Mouse (Mus musculus): ENCODE data around the gene Tmem230.
"Not testable (repeated sequence)": the region's sequence is repeated elsewhere in the genome, so short reads cannot be mapped to it uniquely, and the experiment has no call there.

Gene Tmem230

DNA sequence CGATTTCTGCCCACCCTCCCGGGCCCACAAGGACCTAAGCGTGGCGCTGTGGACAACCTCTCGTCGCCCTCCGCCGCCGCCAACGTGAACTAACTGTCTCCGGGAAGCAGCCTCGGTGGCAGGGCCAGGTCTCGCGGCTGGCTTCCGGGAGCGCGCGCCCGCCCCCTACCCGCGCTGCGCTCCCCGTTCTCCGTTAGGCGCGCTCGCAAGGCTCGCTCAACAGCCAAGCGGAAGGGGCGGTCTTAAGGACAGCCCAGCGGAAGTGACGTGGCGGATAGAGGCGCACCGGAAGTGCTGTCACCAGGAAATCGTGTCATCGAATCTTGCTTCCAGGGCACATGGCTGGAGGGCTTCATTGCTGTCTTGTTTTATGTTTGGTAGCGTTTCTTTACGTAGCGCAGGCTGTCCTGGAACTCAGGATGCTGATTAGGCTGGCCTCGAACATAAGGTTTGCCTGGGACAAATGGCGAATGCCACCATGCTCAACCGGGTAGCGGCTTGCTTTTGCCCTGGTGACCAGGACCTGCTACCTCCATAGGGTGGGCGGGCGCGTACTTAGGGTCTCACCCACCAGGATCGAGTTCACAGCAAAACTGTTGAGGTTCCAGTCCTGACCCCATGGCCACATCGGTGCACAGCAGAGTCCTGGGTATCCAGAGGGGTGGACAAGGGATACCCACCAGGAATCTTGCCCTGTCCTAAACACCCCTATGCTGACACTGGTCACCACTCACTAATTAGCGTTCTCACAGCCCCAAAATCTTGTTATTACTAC, at the start of gene Tmem230:
TSS of gene Tmem230 (minus strand) at position 269 of the 775 bp plus-strand sequence.
- DNase-seq (ENCODE audit: low spot score in 2 of 2), result peak; percentile 93 to 94

DNA sequence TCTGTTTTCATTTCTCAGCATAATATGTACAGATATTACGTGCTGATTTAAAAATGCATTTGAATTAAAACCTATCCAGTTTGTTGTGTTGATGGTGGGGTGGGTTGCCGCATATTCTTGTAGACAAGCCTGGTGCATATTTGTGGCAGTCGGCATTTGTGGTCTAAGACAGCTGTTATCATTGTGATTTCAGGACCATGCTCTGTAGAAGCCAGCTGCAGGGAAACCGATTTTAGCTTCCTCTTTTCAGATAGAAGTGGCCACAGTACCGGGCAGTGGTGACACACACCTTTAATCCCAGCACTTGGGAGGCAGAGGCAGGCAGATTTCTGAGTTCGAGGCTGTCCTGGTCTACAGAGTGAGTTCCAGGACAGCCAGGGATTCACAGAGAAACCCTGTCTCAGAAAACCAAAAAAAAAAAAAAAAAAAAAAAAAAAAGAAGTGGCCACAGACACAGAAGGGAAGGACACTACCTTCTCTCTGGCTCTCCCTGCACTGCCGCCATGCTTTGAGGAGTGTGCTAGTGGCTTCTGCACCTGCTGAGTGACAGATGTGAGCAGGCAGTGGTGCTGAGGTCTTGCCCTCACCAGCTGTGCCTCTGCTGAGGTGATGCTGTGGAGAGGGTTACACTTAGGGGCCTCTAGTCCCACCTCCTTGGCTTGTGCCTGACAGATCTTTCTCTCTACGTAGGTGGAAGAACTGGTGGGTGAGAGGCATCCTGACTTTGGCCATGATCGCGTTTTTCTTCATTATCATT, 46.3 kb upstream of the Tmem230 start:
- no peak for DNase-seq (ENCODE audit: low spot score in 2 of 2)

- peak; percentile 43 to 44 for DNase-seq (ENCODE audit: low spot score in 2 of 2)
These were observed 44.5 kb upstream of the Tmem230 start for GRCm38 (mm10) chr2:132292083-132292482.

- no peak for DNase-seq (ENCODE audit: low spot score in 2 of 2)
These were observed 43.7 kb upstream of the Tmem230 start for GRCm38 (mm10) chr2:132291265-132291664.

DNA sequence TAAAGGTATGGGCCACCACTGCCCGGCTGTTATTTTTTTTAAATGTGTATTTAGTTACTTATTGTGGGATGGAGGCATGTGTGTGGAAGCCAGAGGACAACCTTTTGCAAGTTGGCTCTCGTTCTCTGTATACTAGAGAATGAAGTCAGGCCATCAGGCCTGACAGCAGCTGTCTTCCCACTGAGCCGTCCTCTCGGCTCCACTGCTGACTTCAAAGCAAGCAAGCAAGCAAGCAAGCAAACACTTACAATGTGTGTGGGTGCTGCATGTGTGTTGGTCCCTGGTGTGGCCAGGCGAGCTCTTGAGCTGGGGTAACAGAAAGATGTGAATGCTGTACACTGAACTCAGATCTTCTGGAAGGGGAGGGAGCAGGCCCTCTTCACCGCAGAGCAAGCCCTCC, 43.2 kb upstream of the Tmem230 start:
- DNase-seq (ENCODE audit: low spot score in 2 of 2), result no peak

- not testable (repeated sequence) for DNase-seq (ENCODE audit: low spot score in 2 of 2)
These were observed 41.6 kb upstream of the Tmem230 start for GRCm38 (mm10) chr2:132289213-132289612.

- DNase-seq (ENCODE audit: low spot score in 2 of 2), result no peak
These were observed 38.9 kb upstream of the Tmem230 start for GRCm38 (mm10) chr2:132286376-132287076.

- DNase-seq (ENCODE audit: low spot score in 2 of 2), result not testable (repeated sequence)
These were observed 38.1 kb upstream of the Tmem230 start for GRCm38 (mm10) chr2:132285722-132286121.

DNA sequence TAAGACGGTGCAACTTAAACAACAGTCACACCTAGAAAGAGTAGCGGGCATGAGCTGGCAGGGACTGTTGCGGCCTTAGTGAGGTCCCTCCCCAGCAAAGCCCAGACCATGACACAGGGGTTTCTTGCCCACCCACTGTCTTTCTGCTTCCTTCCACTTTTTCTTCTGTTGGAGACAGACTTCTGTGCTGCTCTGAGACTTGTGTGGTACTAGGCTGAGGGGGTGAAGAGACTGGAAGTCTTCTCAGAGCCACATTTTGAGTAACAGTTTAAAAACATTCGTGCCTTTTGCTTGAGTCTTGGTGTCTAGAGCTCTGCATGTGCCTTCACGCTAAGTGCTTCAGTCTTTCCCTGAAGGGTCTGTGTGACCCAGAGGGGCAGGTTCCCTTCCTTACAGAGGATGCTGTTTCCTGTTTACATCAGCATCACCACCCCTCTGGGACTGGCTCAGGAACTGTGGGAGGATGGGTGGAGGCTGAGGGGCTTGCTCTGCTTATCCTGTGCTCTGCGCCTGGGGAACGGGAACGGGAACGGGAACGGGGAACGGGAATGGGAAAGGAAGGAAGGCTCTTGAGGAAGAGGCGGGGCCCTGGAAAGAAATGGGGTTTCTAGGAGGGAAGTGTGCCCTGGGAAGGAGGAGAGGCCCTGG, 37.0 kb upstream of the Tmem230 start:
- DNase-seq (ENCODE audit: low spot score in 2 of 2), result no peak

DNA sequence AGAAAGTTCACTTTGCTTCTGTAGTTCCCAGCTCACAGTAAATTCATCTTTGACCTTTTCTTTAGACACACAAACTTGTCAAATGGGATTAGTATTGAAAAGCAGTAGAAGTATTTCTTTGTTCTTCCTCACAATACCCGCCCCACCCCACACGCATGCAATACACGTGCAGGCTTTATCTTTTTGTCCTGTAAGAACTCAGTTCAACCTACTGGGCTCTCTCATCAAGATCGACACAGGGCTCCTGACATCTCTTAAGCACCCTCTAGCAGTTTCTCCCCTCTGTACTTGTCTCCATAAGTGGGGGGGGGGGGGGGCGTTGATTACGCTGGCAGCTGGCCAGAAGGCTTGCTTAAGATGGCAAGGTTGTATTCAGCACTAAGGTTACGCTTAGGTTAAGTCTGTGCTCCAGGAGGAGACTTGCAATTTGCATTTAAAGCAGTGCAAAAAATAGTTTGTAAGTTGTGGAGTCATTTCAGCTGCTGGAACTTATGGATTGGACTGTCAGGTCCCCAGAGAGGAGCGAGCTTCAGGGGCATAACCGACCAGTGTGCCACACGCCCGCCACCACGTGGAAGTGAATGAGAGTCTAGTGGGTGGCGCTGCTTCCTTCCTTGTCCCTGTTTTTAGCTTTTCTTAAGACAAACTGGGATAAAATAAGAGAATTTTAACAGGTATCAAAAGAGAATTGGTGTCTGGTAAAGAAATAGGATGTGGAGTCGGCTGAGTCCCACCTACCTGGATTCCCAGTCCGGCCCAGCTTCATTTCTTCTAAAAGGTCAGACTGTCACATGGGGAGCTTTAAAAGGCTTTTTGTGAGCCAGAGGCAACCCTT, 35.8 kb upstream of the Tmem230 start:
- DNase-seq (ENCODE audit: low spot score in 2 of 2), result no peak

DNA sequence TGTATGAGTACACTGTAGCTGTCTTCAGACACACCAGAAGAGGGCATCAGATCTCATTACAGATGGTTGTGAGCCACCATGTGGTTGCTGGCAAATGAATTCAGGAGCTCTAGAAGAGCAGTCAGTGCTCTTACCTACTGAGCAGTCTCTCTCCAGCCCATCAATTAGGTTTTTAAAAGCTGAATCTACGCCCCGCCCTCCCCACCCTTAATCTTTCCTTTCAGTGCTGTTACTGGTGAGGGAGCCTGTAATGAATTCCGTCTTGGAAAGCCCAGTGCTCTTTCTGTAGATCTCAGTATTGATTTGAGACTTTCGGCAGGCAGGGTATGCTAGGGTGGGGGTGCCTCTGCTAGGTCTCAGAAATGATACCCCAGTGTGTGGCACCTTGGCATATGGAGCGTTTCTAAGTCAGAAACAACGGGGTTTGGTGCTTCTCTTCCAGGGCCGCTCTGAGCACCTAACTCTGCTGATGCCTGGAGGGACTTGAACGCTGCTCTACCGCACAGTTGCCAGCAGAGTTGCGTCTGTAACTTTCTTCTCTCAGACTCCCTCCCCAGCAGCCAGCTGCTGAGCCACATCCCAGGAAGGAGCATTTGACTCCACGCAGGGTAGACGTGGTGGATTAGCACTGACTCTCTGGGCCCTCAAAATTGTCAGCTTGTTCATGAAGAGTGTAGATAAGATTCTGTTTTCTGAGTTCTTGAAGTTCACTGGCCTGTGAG, 35.0 kb upstream of the Tmem230 start:
- DNase-seq (ENCODE audit: low spot score in 2 of 2), result no peak

GRCm38 (mm10) chr2:132281560-132282452, 34.2 kb upstream of the Tmem230 start:
- DNase-seq (ENCODE audit: low spot score in 2 of 2), result no peak

- DNase-seq (ENCODE audit: low spot score in 2 of 2), result no peak
These were observed 33.0 kb upstream of the Tmem230 start for GRCm38 (mm10) chr2:132280518-132281120.

DNA sequence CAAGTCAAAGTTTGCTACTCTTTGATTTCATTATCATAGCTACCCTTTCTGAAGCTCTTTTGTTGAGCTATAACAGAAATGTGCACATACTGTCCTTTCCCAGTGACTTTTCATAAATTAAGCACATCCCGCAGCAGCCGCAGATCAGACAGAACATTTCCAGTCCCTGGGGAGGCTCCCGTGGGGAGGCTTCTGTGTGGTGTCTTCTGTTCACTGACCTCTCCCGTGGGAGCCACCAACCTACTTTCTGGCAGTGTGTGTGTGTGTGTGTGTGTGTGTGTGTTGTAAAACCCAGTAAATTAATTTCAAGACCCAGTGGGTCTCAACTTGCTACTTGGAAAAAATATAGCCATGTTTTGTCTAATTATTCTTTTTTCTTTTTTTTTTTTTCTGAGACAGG, 32.4 kb upstream of the Tmem230 start:
- DNase-seq (ENCODE audit: low spot score in 2 of 2), result no peak

DNA sequence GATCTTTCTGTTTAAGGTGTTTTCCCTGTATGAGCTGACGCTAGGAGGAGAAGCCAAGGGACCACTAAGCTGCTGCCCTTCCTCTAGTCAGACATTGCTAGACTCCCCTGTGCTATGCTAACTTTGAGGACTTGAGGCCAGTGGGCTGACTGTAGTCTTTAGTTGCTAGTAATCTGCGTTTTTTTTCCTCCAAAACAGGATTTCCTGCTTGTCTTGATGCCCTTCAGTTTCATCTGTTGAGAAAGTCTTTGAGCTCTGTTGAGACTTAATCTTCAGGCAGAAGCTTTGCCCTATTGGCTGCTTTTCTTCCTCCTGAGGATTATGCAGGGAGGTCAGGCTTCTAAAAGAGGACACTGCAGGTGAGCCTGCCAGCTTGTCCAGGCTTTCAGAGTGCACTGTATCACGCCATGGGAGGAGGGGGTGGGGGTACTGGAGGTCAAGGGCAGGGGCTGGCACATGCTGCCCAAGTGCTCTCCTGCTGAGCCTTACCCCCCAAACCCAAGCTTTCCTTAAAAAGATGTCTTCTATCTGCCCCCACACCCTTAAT, 31.8 kb upstream of the Tmem230 start:
- no peak for DNase-seq (ENCODE audit: low spot score in 2 of 2)

- no peak for DNase-seq (ENCODE audit: low spot score in 2 of 2)
These were observed 30.8 kb upstream of the Tmem230 start for GRCm38 (mm10) chr2:132278273-132278853.

DNA sequence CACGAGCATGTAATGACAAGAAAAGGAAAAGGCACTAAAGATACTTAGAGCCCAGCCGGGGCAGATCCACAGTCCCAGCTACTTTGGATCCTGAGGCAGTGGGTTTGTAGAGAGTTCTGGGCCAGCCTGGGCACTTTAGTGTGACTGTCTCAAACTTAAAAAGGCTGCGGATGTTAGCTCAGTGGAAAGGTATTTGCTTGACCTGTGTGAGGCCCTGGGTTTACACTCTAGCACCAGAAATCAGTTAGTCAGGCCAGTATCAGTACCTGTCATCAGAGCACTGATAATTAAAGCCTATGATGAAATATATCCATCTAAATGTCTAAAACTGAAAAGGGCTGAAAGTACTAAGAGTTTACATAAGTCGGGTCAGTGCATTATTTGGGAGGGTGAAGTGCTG, 28.6 kb upstream of the Tmem230 start:
- DNase-seq (ENCODE audit: low spot score in 2 of 2), result no peak

DNA sequence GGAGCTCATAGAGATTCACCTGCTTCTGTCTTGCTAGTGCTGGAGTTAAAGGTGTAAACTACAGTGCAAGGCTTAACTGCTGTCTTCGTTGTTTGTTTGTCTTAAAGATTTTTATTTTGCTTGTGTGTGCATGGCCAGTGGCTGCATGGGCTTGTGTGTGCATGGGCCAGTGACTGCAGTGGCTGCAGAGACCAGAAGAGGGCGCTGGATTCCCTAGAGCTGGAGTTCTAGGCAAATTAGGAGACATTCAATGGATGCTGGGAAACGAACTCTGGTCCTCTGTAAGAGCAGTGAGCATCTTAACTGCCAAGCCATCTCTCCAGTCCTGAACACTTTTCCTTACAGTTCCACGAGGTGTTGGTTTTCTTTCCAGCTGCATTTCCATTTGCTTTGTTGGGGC, 27.9 kb upstream of the Tmem230 start:
- no peak for DNase-seq (ENCODE audit: low spot score in 2 of 2)

Data from right cerebral cortex, postnatal 36 days (tissue).